Mouse (Mus musculus) spleen, adult 2 months (tissue): Measurements from ENCODE around the gene Qpctl.

Source experiments
- CTCF ChIP-seq: fragments of 200-500 bp; IDR thresholded peaks from 2 replicates; pipeline ENCODE4 v1.5.1; 2011; ENCODE audit warnings: mild to moderate bottlenecking, inconsistent platforms; ENCODE audit not compliant: insufficient read depth, insufficient read length, insufficient replicate concordance; ENCODE audit errors: extremely low read depth
- POLR2A ChIP-seq: fragments of 200-500 bp; IDR thresholded peaks from 2 replicates; pipeline ENCODE4 v1.6.1; 2011; ENCODE audit warnings: low read depth, low read length, inconsistent platforms

- TF ChIP-seq CTCF: no peak
- TF ChIP-seq POLR2A: no peak
Measured at GRCm38 (mm10) chr7:19178035-19178434, 28.9 kb upstream of the Qpctl start.
